Mouse (Mus musculus): ENCODE results near the gene Doc2g.
"Not testable (repeated sequence)": the region's sequence is repeated elsewhere in the genome, so short reads cannot be mapped to it uniquely, and the experiment has no call there.

GRCm38 (mm10) chr19:4044109-4044508, 41.0 kb downstream of the Doc2g start:
- not testable (repeated sequence) for TF ChIP-seq POLR2A (IDR thresholded peaks at IDR 0.05; ENCODE audit: borderline replicate concordance, low read depth, low read length); CTCF (IDR thresholded peaks at IDR 0.05; ENCODE audit: low read depth, low read length)
